Mouse (Mus musculus): ENCODE data around the gene Socs3. TPM values are rescaled to one million over a fixed set of nuclear protein-coding genes. Genes with fewer than 3 reads are reported as not detected.

Socs3 gene
- polyA plus RNA-seq, 1 experiment from 2014 or later, result 16.0 TPM

- no peak for ATAC-seq (ENCODE audit: insufficient read depth, low FRiP score, low read depth)
- H3K36me3 ChIP-seq, result no peaks in the 10 kb centered on the region
- H3K9ac ChIP-seq, result no peak overlapping the region
- no peaks in the 10 kb centered on the region for H3K27me3 ChIP-seq (replicated peaks)
- H3K9me3 ChIP-seq, result no peaks in the 10 kb centered on the region
- no peak overlapping the region for H3K4me3 ChIP-seq (replicated peaks)
- H3K27ac ChIP-seq, result no peak overlapping the region
- H3K4me2 ChIP-seq, result no peak overlapping the region
- H3K4me1 ChIP-seq, result peaks cover 58% of the 10 kb centered on the region
Measured at GRCm38 (mm10) chr11:117960601-117961000, 9.2 kb downstream of the Socs3 start.

GRCm38 (mm10) chr11:117959741-117960381, 10.0 kb downstream of the Socs3 start:
- 43% methylated on average over 17 of the region's 17 CpGs for WGBS
- Histone ChIP-seq H3K9me3 (no peaks in the 10 kb centered on the region), H3K4me2 (no peak overlapping the region), H3K9ac (no peak overlapping the region), H3K27ac (no peak overlapping the region; the same call in 1 of the 2 replicates), H3K4me1 (peaks cover 55% of the 10 kb centered on the region), H3K36me3 (no peaks in the 10 kb centered on the region), H3K4me3 (replicated peaks) (no peak overlapping the region), H3K27me3 (replicated peaks) (no peaks in the 10 kb centered on the region)
- no peak for ATAC-seq (ENCODE audit: insufficient read depth, low FRiP score, low read depth)

GRCm38 (mm10) chr11:117959166-117959565, 10.7 kb downstream of the Socs3 start:
- no peaks in the 10 kb centered on the region for H3K36me3 ChIP-seq
- 85% methylated on average over 4 of the region's 4 CpGs for WGBS
- H3K4me2 ChIP-seq, result no peak overlapping the region
- peaks cover 55% of the 10 kb centered on the region for H3K4me1 ChIP-seq
- no peak for ATAC-seq (ENCODE audit: insufficient read depth, low FRiP score, low read depth)
- H3K27me3 ChIP-seq (replicated peaks), result no peaks in the 10 kb centered on the region
- H3K27ac ChIP-seq, result no peak overlapping the region
- no peak overlapping the region for H3K9ac ChIP-seq
- no peak overlapping the region for H3K4me3 ChIP-seq (replicated peaks)
- H3K9me3 ChIP-seq, result no peaks in the 10 kb centered on the region

GRCm38 (mm10) chr11:117958197-117958596, 11.7 kb downstream of the Socs3 start:
- WGBS, result 54% methylated on average over 7 of the region's 7 CpGs
- Histone ChIP-seq H3K4me3 (replicated peaks) (no peak overlapping the region), H3K27ac (no peak overlapping the region), H3K9me3 (no peaks in the 10 kb centered on the region), H3K4me2 (no peak overlapping the region), H3K4me1 (peaks cover 49% of the 10 kb centered on the region), H3K9ac (no peak overlapping the region), H3K36me3 (no peaks in the 10 kb centered on the region), H3K27me3 (replicated peaks) (no peaks in the 10 kb centered on the region)
- no peak for ATAC-seq (ENCODE audit: insufficient read depth, low FRiP score, low read depth)

- Histone ChIP-seq H3K4me1 (peaks cover 46% of the 10 kb centered on the region), H3K4me3 (replicated peaks) (no peak overlapping the region), H3K36me3 (no peaks in the 10 kb centered on the region), H3K4me2 (no peak overlapping the region), H3K27ac (0 out of 2 replicates have a peak overlapping the region, but pooled peaks have one; percentile 11), H3K9me3 (no peaks in the 10 kb centered on the region), H3K9ac (no peak overlapping the region), H3K27me3 (replicated peaks) (no peaks in the 10 kb centered on the region)
- ATAC-seq (ENCODE audit: insufficient read depth, low FRiP score, low read depth), result no peak
- 62% methylated on average over 13 of the region's 13 CpGs for WGBS
Measured at GRCm38 (mm10) chr11:117955621-117956020, 14.2 kb downstream of the Socs3 start.

- Histone ChIP-seq H3K4me2 (no peak overlapping the region), H3K27ac (peak overlapping the region; percentile 41), H3K4me3 (replicated peaks) (no peak overlapping the region), H3K9ac (no peak overlapping the region), H3K27me3 (replicated peaks) (no peaks in the 10 kb centered on the region), H3K9me3 (no peaks in the 10 kb centered on the region), H3K36me3 (no peaks in the 10 kb centered on the region), H3K4me1 (peaks cover 43% of the 10 kb centered on the region)
- no peak for ATAC-seq (ENCODE audit: insufficient read depth, low FRiP score, low read depth)
- 72% methylated on average over 9 of the region's 9 CpGs for WGBS
Measured at GRCm38 (mm10) chr11:117954819-117955218, 15.0 kb downstream of the Socs3 start.

GRCm38 (mm10) chr11:117954094-117954493, 15.8 kb downstream of the Socs3 start:
- H3K4me3 ChIP-seq (replicated peaks), result no peak overlapping the region
- peak overlapping the region; percentile 41; the same call in 1 of the 2 replicates for H3K27ac ChIP-seq
- 51% methylated on average over 2 of the region's 2 CpGs for WGBS
- H3K27me3 ChIP-seq (replicated peaks), result no peaks in the 10 kb centered on the region
- ATAC-seq (ENCODE audit: insufficient read depth, low FRiP score, low read depth), result no peak
- H3K4me2 ChIP-seq, result no peak overlapping the region
- no peaks in the 10 kb centered on the region for H3K36me3 ChIP-seq
- H3K4me1 ChIP-seq, result peaks cover 46% of the 10 kb centered on the region
- no peaks in the 10 kb centered on the region for H3K9me3 ChIP-seq
- no peak overlapping the region for H3K9ac ChIP-seq

- Histone ChIP-seq H3K4me1 (peaks cover 41% of the 10 kb centered on the region), H3K27ac (no peak overlapping the region), H3K9ac (no peak overlapping the region), H3K9me3 (no peaks in the 10 kb centered on the region), H3K4me2 (no peak overlapping the region), H3K4me3 (replicated peaks) (no peak overlapping the region), H3K36me3 (no peaks in the 10 kb centered on the region), H3K27me3 (replicated peaks) (no peaks in the 10 kb centered on the region)
- 59% methylated on average over 9 of the region's 9 CpGs for WGBS
- no peak for ATAC-seq (ENCODE audit: insufficient read depth, low FRiP score, low read depth)
Measured at GRCm38 (mm10) chr11:117952174-117952933, 17.5 kb downstream of the Socs3 start.

GRCm38 (mm10) chr11:117951391-117951790, 18.5 kb downstream of the Socs3 start:
- Histone ChIP-seq H3K36me3 (no peaks in the 10 kb centered on the region), H3K4me1 (peaks cover 41% of the 10 kb centered on the region), H3K4me2 (no peak overlapping the region), H3K27ac (no peak overlapping the region), H3K27me3 (replicated peaks) (no peaks in the 10 kb centered on the region), H3K4me3 (replicated peaks) (no peak overlapping the region), H3K9ac (no peak overlapping the region), H3K9me3 (no peaks in the 10 kb centered on the region)
- WGBS, result 80% methylated on average over 6 of the region's 6 CpGs
- no peak for ATAC-seq (ENCODE audit: insufficient read depth, low FRiP score, low read depth)

GRCm38 (mm10) chr11:117949392-117950091, 20.3 kb downstream of the Socs3 start:
- WGBS, result 2% methylated on average over 49 of the region's 49 CpGs
- H3K27ac ChIP-seq, result peak overlapping the region; percentile 87
- H3K9me3 ChIP-seq, result no peaks in the 10 kb centered on the region
- H3K27me3 ChIP-seq (replicated peaks), result no peaks in the 10 kb centered on the region
- peak overlapping the region; percentile 32 for H3K9ac ChIP-seq
- no peaks in the 10 kb centered on the region for H3K36me3 ChIP-seq
- peak; percentile 75 for ATAC-seq (ENCODE audit: insufficient read depth, low FRiP score, low read depth)
- H3K4me3 ChIP-seq (replicated peaks), result peak overlapping the region; percentile 36
- peaks cover 36% of the 10 kb centered on the region for H3K4me1 ChIP-seq
- peak overlapping the region; percentile 82 for H3K4me2 ChIP-seq

GRCm38 (mm10) chr11:117946996-117947419, 22.8 kb downstream of the Socs3 start:
- Histone ChIP-seq H3K27me3 (replicated peaks) (no peaks in the 10 kb centered on the region), H3K4me3 (replicated peaks) (no peak overlapping the region), H3K9ac (no peak overlapping the region), H3K27ac (no peak overlapping the region), H3K36me3 (no peaks in the 10 kb centered on the region), H3K4me1 (peaks cover 26% of the 10 kb centered on the region), H3K9me3 (no peaks in the 10 kb centered on the region), H3K4me2 (no peak overlapping the region)
- 64% methylated on average over 10 of the region's 10 CpGs for WGBS
- ATAC-seq (ENCODE audit: insufficient read depth, low FRiP score, low read depth), result no peak

Measured in stomach, embryonic 15.5 days (tissue).